ENCODE assay signal across 15 mouse cellular contexts in the genomic region with DNA sequence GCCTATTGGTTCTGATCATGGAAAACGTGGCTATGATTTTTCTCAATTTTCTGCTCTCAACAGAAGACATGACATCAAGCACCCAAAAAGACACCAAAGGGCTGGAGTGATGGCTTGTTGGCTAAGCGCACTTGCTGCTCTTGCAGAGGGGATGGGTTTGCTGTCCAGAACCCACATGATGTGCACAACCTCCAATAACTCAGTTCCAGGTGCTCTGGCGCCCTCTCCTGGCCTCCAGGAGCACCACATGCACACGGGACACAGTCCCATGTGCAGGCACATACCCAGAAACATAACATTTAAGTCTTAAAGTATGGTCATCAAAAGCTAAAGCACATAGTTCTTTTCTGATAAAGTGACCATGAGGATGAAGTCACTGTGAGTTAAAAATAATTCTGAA.
DNase-seq lines count a peak whose midpoint lies in the region; ATAC-seq and TF ChIP-seq lines count a peak whose summit lies in the region.
"Had no signal": no experiment of that assay in that cellular context is flagged by ENCODE, and none has a peak within 500 bp of the region (broad histone marks: within the 10 kb centered on the region; RNA-seq: fewer than 3 reads in every experiment).

No protein-coding gene starts in this region.

- no peak overlapping the region for H3K4me2 ChIP-seq in intestine, postnatal 0 days (replicated peaks; ENCODE audit: low read depth)
- H3K4me2 ChIP-seq in intestine, embryonic 16.5 days (ENCODE audit: low read depth, low read length): no peak overlapping the region

- peak; percentile 66 for TF ChIP-seq CTCF in intestine, postnatal 0 days (IDR thresholded peaks at IDR 0.05; ENCODE audit: low read depth)
- peak; percentile 63 for TF ChIP-seq CTCF in bone marrow, adult 2 months (IDR thresholded peaks at IDR 0.05; ENCODE audit: control insufficient read depth, insufficient read depth, low read length)

- H3K4me1 ChIP-seq in intestine, postnatal 0 days (replicated peaks; ENCODE audit: control insufficient read depth, insufficient read depth, low read length): no peaks in the 10 kb centered on the region
- no peaks in the 10 kb centered on the region for H3K4me1 ChIP-seq in intestine, embryonic 16.5 days (ENCODE audit: control insufficient read depth, insufficient read depth, low read length)
- no peaks in the 10 kb centered on the region for H3K4me1 ChIP-seq in bone marrow, adult 2 months (ENCODE audit: control insufficient read depth, insufficient read depth, low read length)
- H3K4me1 ChIP-seq: limb, embryonic 10.5 days had no signal

- no peak for ATAC-seq in intestine, postnatal 0 days
- ATAC-seq in intestine, embryonic 16.5 days: no peak
- ATAC-seq in megakaryocyte-erythroid progenitor cell, adult 5-6 weeks (replicated peaks; ENCODE audit: low FRiP score, low TSS enrichment, poor library complexity, severe bottlenecking): 0 out of 2 replicates have a peak, but pooled peaks have one; percentile 60

- no peaks in the 10 kb centered on the region for H3K36me3 ChIP-seq in intestine, postnatal 0 days (ENCODE audit: control insufficient read depth, insufficient read depth)
- no peaks in the 10 kb centered on the region for H3K36me3 ChIP-seq in intestine, embryonic 16.5 days (ENCODE audit: control insufficient read depth, insufficient read depth, low read length)
- H3K36me3 ChIP-seq: limb, embryonic 10.5 days had no signal

- WGBS in intestine, postnatal 0 days: 63% methylated on average over 4 of the region's 4 CpGs
- 70% methylated on average over 4 of the region's 4 CpGs for WGBS in intestine, embryonic 16.5 days
- 60% methylated on average over 4 of the region's 4 CpGs for WGBS in bone marrow, adult 2 months

- H3K9me3 ChIP-seq in intestine, postnatal 0 days (ENCODE audit: control insufficient read depth): no peaks in the 10 kb centered on the region
- no peaks in the 10 kb centered on the region for H3K9me3 ChIP-seq in intestine, embryonic 16.5 days (ENCODE audit: control insufficient read depth, low read length)
- H3K9me3 ChIP-seq: limb, embryonic 10.5 days; megakaryocyte, embryonic 14.5 days had no signal

- DNase-seq in right cerebral cortex, postnatal 10 days (ENCODE audit: low spot score in 2 of 2): peak; percentile 13 to 16
- DNase-seq in right cerebral cortex, postnatal 25 days: no peak
- no peak for DNase-seq in adrenal gland, postnatal 10 days
- DNase-seq: adrenal gland, postnatal 36 days; cerebellum, postnatal 36 days; heart, postnatal 36 days; kidney, postnatal 25 days; right cerebral cortex, adult 18-20 months had no signal

- H3K9ac ChIP-seq in intestine, postnatal 0 days (ENCODE audit: low read depth, low read length): no peak overlapping the region
- H3K9ac ChIP-seq in intestine, embryonic 16.5 days (ENCODE audit: low read depth, low read length): no peak overlapping the region

- H3K4me3 ChIP-seq in intestine, postnatal 0 days (ENCODE audit: low read depth, low read length): no peak overlapping the region
- no peak overlapping the region for H3K4me3 ChIP-seq in intestine, embryonic 16.5 days (ENCODE audit: low read length)
- H3K4me3 ChIP-seq in bone marrow, adult 2 months (replicated peaks; ENCODE audit: control insufficient read depth, low read depth, low read length): no peak overlapping the region
- H3K4me3 ChIP-seq: erythroblast, embryonic 14.5 days; limb, embryonic 10.5 days; megakaryocyte, embryonic 14.5 days had no signal

- 0 out of 2 replicates have a peak, but pooled peaks cover 3% of the 10 kb centered on the region for H3K27me3 ChIP-seq in intestine, postnatal 0 days (replicated peaks; ENCODE audit: control insufficient read depth, insufficient read depth, low read length)
- H3K27me3 ChIP-seq in intestine, embryonic 16.5 days (replicated peaks; ENCODE audit: control insufficient read depth, insufficient read depth, low read length): no peaks in the 10 kb centered on the region

- TF ChIP-seq POLR2A in bone marrow, adult 2 months (IDR thresholded peaks at IDR 0.05; ENCODE audit: borderline replicate concordance, control insufficient read depth, low read depth, low read length): no peak

- no peak overlapping the region for H3K27ac ChIP-seq in intestine, postnatal 0 days (ENCODE audit: low read depth, low read length)
- no peak overlapping the region for H3K27ac ChIP-seq in intestine, embryonic 16.5 days (ENCODE audit: low read length)
- H3K27ac ChIP-seq in bone marrow, adult 2 months (ENCODE audit: control insufficient read depth, insufficient read depth, low read depth, low read length, poor library complexity): no peak overlapping the region
- H3K27ac ChIP-seq: limb, embryonic 10.5 days had no signal

Comparison
In these comparisons a context has a peak if more than half of its experiments do, and no peak if none do; other contexts are left out.
1. DNase-seq: peak in right cerebral cortex, postnatal 10 days (2 of 2); none in right cerebral cortex, postnatal 25 days (single experiment) and adrenal gland, postnatal 10 days (single experiment).